Mouse (Mus musculus) MEL (cell line): ENCODE results near the gene Pdik1l. TPM values are rescaled to one million over a fixed set of nuclear protein-coding genes. Genes with fewer than 3 reads are reported as not detected.

Source experiments
- DNase-seq: peaks from one replicate; pipeline ENCODE4 v3.0.0; 2011; ENCODE audit warnings: low read depth, low spot score
- H3K27ac ChIP-seq: 2 replicates; pipeline ENCODE4 v1.5.1; 2012; ENCODE audit warnings: low read depth, mild to moderate bottlenecking, control low read depth, low read length, moderate library complexity; ENCODE audit not compliant: control insufficient read depth
- H3K27me3 ChIP-seq, 2 experiments: fragments of 150-350 bp in 1 of 2; sonication (generic) in 1 of 2; 2 replicates each; pipeline ENCODE4 v1.6.1; 2012; ENCODE audit warnings: low read length in 2 of 2, mild to moderate bottlenecking in 2 of 2, improper control_type of control experiment in 1 of 2, moderate library complexity in 1 of 2; ENCODE audit not compliant: insufficient read depth in 2 of 2, control insufficient read depth in 1 of 2
- H3K36me3 ChIP-seq, 2 experiments: 2 replicates each; pipeline ENCODE4 v1.6.1; 2012 to 2014; ENCODE audit warnings: low read length in 2 of 2, improper control_type of control experiment in 1 of 2, inconsistent platforms in 1 of 2, mild to moderate bottlenecking in 1 of 2; ENCODE audit not compliant: insufficient read depth in 2 of 2, control insufficient read depth in 1 of 2
- H3K4me1 ChIP-seq, 2 experiments: fragments of 150-350 bp in 1 of 2; sonication (generic) in 1 of 2; 2 replicates each; pipeline ENCODE4 v1.6.1; 2012; ENCODE audit warnings: low read length in 2 of 2, improper control_type of control experiment in 1 of 2, mild to moderate bottlenecking in 1 of 2; ENCODE audit not compliant: insufficient read depth in 2 of 2, control insufficient read depth in 1 of 2
- H3K4me3 ChIP-seq, 2 experiments: fragments of 150-350 bp in 1 of 2; sonication (generic) in 1 of 2; 2 replicates each; pipeline ENCODE4 v1.5.1; 2012; ENCODE audit warnings: low read depth in 2 of 2, low read length in 2 of 2, mild to moderate bottlenecking in 2 of 2, moderate library complexity in 2 of 2, control low read depth in 1 of 2, improper control_type of control experiment in 1 of 2; ENCODE audit not compliant: control insufficient read depth in 1 of 2, insufficient read depth in 1 of 2
- H3K79me2 ChIP-seq: 2 replicates; pipeline ENCODE4 v1.6.1; 2012; ENCODE audit warnings: mild to moderate bottlenecking, low read length, moderate library complexity; ENCODE audit not compliant: control insufficient read depth, poor library complexity, insufficient read depth
- H3K9ac ChIP-seq: 2 replicates; pipeline ENCODE4 v1.6.1; 2012; ENCODE audit warnings: low read depth, mild to moderate bottlenecking, control low read depth, low read length, moderate library complexity; ENCODE audit not compliant: control insufficient read depth, poor library complexity, severe bottlenecking
- H3K9me3 ChIP-seq: fragments of 150-350 bp; sonication (generic); replicated peaks from 2 replicates; pipeline ENCODE4 v1.6.1; 2012; ENCODE audit warnings: mild to moderate bottlenecking, low read length, improper control_type of control experiment, moderate library complexity; ENCODE audit not compliant: insufficient read depth
- BHLHE40 ChIP-seq: IDR thresholded peaks from 2 replicates; pipeline ENCODE4 v1.6.1; 2012; ENCODE audit warnings: low read depth, mild to moderate bottlenecking, inconsistent platforms, low read length, improper control_type of control experiment, borderline replicate concordance
- CTCF ChIP-seq, 3 experiments: IDR thresholded peaks in 2 of 3; conservative IDR thresholded peaks in 1 of 3; 2 replicates each; pipeline ENCODE4 v1.5.1; 2011 to 2012; ENCODE audit warnings: low read length in 3 of 3, low read depth in 2 of 3, mild to moderate bottlenecking in 2 of 3, improper control_type of control experiment in 1 of 3, inconsistent platforms in 1 of 3, mixed read lengths in 1 of 3, moderate library complexity in 1 of 3; ENCODE audit not compliant: control insufficient read depth in 1 of 3, insufficient read depth in 1 of 3, poor library complexity in 1 of 3, severe bottlenecking in 1 of 3
- E2F4 ChIP-seq: IDR thresholded peaks from 2 replicates; pipeline ENCODE4 v1.6.1; 2011; ENCODE audit warnings: low read depth, low read length, improper control_type of control experiment, borderline replicate concordance
- ELF1 ChIP-seq: IDR thresholded peaks from 2 replicates; pipeline ENCODE4 v1.6.1; 2014; ENCODE audit warnings: low read depth, mild to moderate bottlenecking, inconsistent platforms, low read length, improper control_type of control experiment, moderate library complexity
- JUND ChIP-seq: IDR thresholded peaks from 2 replicates; pipeline ENCODE4 v1.6.1; 2011; ENCODE audit warnings: low read depth, mild to moderate bottlenecking, improper control_type of control experiment, low read length
- KAT2A ChIP-seq: conservative IDR thresholded peaks from 2 replicates; pipeline ENCODE4 v1.6.1; 2012; ENCODE audit warnings: low read depth, low read length, improper control_type of control experiment, inconsistent platforms
- MAX ChIP-seq: IDR thresholded peaks from 2 replicates; pipeline ENCODE4 v1.6.1; 2011; ENCODE audit warnings: low read length, improper control_type of control experiment
- MAZ ChIP-seq: IDR thresholded peaks from 2 replicates; pipeline ENCODE4 v1.6.1; 2012; ENCODE audit warnings: low read depth, mild to moderate bottlenecking, inconsistent platforms, low read length, improper control_type of control experiment
- MEF2A ChIP-seq: IDR thresholded peaks from 2 replicates; pipeline ENCODE4 v1.6.1; 2014; ENCODE audit warnings: low read depth, mild to moderate bottlenecking, inconsistent platforms, low read length, improper control_type of control experiment; ENCODE audit not compliant: poor library complexity, insufficient replicate concordance, severe bottlenecking; ENCODE audit errors: extremely low read depth
- MYC ChIP-seq: IDR thresholded peaks from 2 replicates; pipeline ENCODE4 v1.6.1; 2011; ENCODE audit warnings: low read depth, mild to moderate bottlenecking, low read length, improper control_type of control experiment, moderate library complexity
- NRF1 ChIP-seq: IDR thresholded peaks from 2 replicates; pipeline ENCODE4 v1.6.1; 2014; ENCODE audit warnings: low read depth, mild to moderate bottlenecking, inconsistent platforms, low read length, improper control_type of control experiment, moderate library complexity; ENCODE audit not compliant: poor library complexity, insufficient read depth, severe bottlenecking
- POLR2A ChIP-seq, 2 experiments: IDR thresholded peaks; 2 replicates each; pipeline ENCODE4 v1.6.1; 2011 to 2012; ENCODE audit warnings: low read length in 2 of 2, mild to moderate bottlenecking in 2 of 2, control low read depth in 1 of 2, improper control_type of control experiment in 1 of 2, low read depth in 1 of 2, moderate library complexity in 1 of 2; ENCODE audit not compliant: control insufficient read depth in 1 of 2, insufficient read depth in 1 of 2, poor library complexity in 1 of 2
- POLR2AphosphoS2 ChIP-seq: IDR thresholded peaks from 2 replicates; pipeline ENCODE4 v1.6.1; 2011; ENCODE audit warnings: low read length, improper control_type of control experiment
- RAD21 ChIP-seq: IDR thresholded peaks from 2 replicates; pipeline ENCODE4 v1.6.1; 2011; ENCODE audit warnings: mild to moderate bottlenecking, low read depth, low read length, improper control_type of control experiment
- SIN3A ChIP-seq: IDR thresholded peaks from 2 replicates; pipeline ENCODE4 v1.6.1; 2012; ENCODE audit warnings: low read length, improper control_type of control experiment, inconsistent platforms
- SMC3 ChIP-seq: IDR thresholded peaks from 2 replicates; pipeline ENCODE4 v1.6.1; 2011; ENCODE audit warnings: low read depth, low read length, improper control_type of control experiment
- TBP ChIP-seq: IDR thresholded peaks from 2 replicates; pipeline ENCODE4 v1.8.0; 2011; ENCODE audit warnings: low read depth, low read length, improper control_type of control experiment
- TCF12 ChIP-seq: IDR thresholded peaks from 2 replicates; pipeline ENCODE4 v1.6.1; 2014; ENCODE audit warnings: low read depth, mild to moderate bottlenecking, inconsistent platforms, low read length, improper control_type of control experiment, moderate library complexity
- USF1 ChIP-seq: IDR thresholded peaks from 2 replicates; pipeline ENCODE4 v1.6.1; 2014; ENCODE audit warnings: low read depth, mild to moderate bottlenecking, inconsistent platforms, low read length, improper control_type of control experiment, moderate library complexity
- USF2 ChIP-seq, 2 experiments: IDR thresholded peaks; 2 replicates each; pipeline ENCODE4 v1.6.1; 2011 to 2012; ENCODE audit warnings: improper control_type of control experiment in 2 of 2, low read length in 2 of 2, borderline replicate concordance in 1 of 2, inconsistent platforms in 1 of 2, low read depth in 1 of 2, mild to moderate bottlenecking in 1 of 2; ENCODE audit not compliant: insufficient read depth in 1 of 2
- ZC3H11A ChIP-seq: IDR thresholded peaks from 2 replicates; pipeline ENCODE4 v1.6.1; 2012; ENCODE audit warnings: low read depth, mild to moderate bottlenecking, inconsistent platforms, low read length, improper control_type of control experiment
- ZMIZ1 ChIP-seq: IDR thresholded peaks from 2 replicates; pipeline ENCODE4 v1.6.1; 2012; ENCODE audit warnings: low read depth, mild to moderate bottlenecking, inconsistent platforms, low read length, improper control_type of control experiment, moderate library complexity
- ZNF384 ChIP-seq: IDR thresholded peaks from 2 replicates; pipeline ENCODE4 v1.6.1; 2012; ENCODE audit warnings: low read depth, mild to moderate bottlenecking, inconsistent platforms, low read length, improper control_type of control experiment
- polyA plus RNA-seq, 2 experiments: library from polyadenylated mRNA; stranded (reverse) in 1 of 2; unstranded in 1 of 2; fragments of >175 nt in 1 of 2; fragments of >200 nt in 1 of 2; gene quantifications; 2 replicates each; pipeline versions ENCODE4 v1.2.1 to v1.2.4; 2012; ENCODE audit warnings: low replicate concordance in 2 of 2, low read depth in 1 of 2; ENCODE audit not compliant: insufficient read length in 2 of 2, insufficient read depth in 1 of 2, missing spikeins in 1 of 2
- total RNA-seq: library from RNA; depleted of rRNA; stranded (reverse); fragments of 300-350 nt; gene quantifications from 2 replicates; pipeline ENCODE4 v1.2.3, GENCODE M21; 2012

The Pdik1l gene
- total and polyA plus RNA-seq, 3 experiments: 11.7 to 32.1 (median 13.0) TPM

DNA sequence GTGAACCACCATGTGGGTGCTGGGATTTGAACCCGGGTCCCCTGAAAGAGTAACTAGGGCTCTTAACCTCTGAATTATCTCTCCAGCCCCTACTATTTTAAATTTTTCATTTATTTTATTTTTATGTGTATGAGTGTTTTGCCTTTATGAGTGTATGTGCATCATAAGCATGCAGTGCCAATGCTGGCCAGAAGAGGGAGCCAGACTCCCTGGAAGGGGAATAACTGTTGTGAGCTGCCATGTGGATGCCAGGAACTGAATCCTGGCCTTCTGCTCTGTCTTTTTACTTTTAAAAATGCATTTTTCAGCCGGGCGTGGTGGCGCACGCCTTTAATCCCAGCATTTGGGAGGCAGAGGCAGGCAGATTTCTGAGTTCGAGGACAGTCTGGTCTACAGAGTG lies 25.2 kb upstream of the Pdik1l start:
- Histone ChIP-seq H3K27me3 (peaks cover 0 to 3% of the 10 kb centered on the region in 2 experiments; a peak in 1 of 4 replicates), H3K9me3 (no peaks in the 10 kb centered on the region), H3K27ac (no peak overlapping the region), H3K4me3 (no peak overlapping the region), H3K4me1 (no peaks in the 10 kb centered on the region), H3K9ac (no peak overlapping the region), H3K79me2 (no peaks in the 10 kb centered on the region), H3K36me3 (no peaks in the 10 kb centered on the region)
- TF ChIP-seq E2F4 (no peak), CTCF (IDR thresholded peaks at IDR 0.05 in 2 of 3, conservative IDR thresholded peaks at IDR 0.05 in 1 of 3; ENCODE audit: control insufficient read depth in 1 of 3, insufficient read depth in 1 of 3, low read depth in 2 of 3, low read length in 3 of 3, poor library complexity in 1 of 3, severe bottlenecking in 1 of 3) (peak; percentile 46 to 55 (median 54)), ZNF384 (no peak), ZC3H11A (peak; percentile 14; the same call in 1 of the 2 replicates), RAD21 (peak; percentile 44), SMC3 (peak; percentile 41)
- DNase-seq: peak; percentile 53

DNA sequence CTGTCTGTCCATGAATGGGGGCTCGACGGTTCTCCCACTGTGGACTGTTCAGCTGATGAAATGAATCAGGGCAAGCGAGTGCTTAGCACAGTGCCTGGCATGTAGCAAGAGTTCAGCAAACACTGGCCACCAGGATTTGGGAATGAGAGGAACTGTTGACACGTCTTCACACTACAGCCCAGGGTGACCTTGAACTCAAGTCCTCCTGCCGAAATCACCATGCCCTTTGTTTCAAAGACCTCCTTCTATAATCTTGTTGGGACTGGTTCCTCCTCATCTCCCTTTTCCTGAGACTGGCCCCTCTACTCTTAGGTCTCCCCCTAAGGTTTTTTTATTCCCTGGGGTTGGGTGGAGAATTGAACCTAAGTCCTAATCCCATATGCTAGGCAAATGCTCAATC lies 24.6 kb upstream of the Pdik1l start:
- H3K36me3 ChIP-seq: no peaks in the 10 kb centered on the region
- peaks cover 0 to 1% of the 10 kb centered on the region in 2 experiments; a peak in 1 of 4 replicates for H3K27me3 ChIP-seq
- no peaks in the 10 kb centered on the region for H3K4me1 ChIP-seq
- H3K79me2 ChIP-seq: no peaks in the 10 kb centered on the region
- no peak overlapping the region for H3K4me3 ChIP-seq
- TF ChIP-seq BHLHE40 (no peak), POLR2AphosphoS2 (no peak), ELF1 (no peak), ZNF384 (no peak), KAT2A (no peak), POLR2A (IDR thresholded peaks at IDR 0.05; ENCODE audit: control insufficient read depth in 1 of 2, insufficient read depth in 1 of 2, low read depth in 1 of 2, low read length in 2 of 2, poor library complexity in 1 of 2) (no peak), MYC (no peak), JUND (no peak), MAZ (no peak), TCF12 (no peak)
- no peak overlapping the region for H3K9ac ChIP-seq
- H3K27ac ChIP-seq: no peak overlapping the region
- DNase-seq: no peak
- H3K9me3 ChIP-seq: no peaks in the 10 kb centered on the region

DNA sequence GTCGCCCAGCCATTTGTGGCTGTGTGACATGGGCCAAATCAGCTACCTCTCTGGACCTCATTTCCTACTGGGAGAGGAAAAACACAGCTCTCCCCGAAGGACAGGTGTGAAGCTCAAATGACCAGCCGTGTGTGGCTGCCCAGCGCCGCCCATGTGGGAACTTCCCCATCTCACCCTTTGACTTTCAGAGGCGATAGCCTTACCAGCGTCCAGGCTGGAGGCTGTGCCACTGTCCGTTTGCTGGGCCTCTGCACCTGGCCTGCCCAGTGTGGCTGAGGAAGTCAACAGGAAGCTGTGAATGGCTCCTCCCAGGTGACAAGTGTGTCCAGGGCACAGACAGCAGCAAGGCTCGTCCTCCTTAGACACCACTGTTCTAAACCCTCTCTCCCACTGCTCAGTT lies 24.1 kb upstream of the Pdik1l start:
- H3K79me2 ChIP-seq: no peaks in the 10 kb centered on the region
- no peak for DNase-seq
- no peak overlapping the region for H3K27ac ChIP-seq
- no peak overlapping the region for H3K9ac ChIP-seq
- no peaks in the 10 kb centered on the region for H3K9me3 ChIP-seq
- no peaks in the 10 kb centered on the region for H3K4me1 ChIP-seq
- TF ChIP-seq TBP (no peak), MAX (no peak), MEF2A (no peak), ZMIZ1 (no peak), POLR2AphosphoS2 (no peak), ELF1 (no peak), USF2 (IDR thresholded peaks at IDR 0.05; ENCODE audit: borderline replicate concordance in 1 of 2, insufficient read depth in 1 of 2, low read depth in 1 of 2, low read length in 2 of 2) (no peak), SMC3 (no peak), SIN3A (no peak), RAD21 (no peak), USF1 (no peak), ZNF384 (no peak), TCF12 (no peak), NRF1 (no peak)
- peaks cover 0 to 1% of the 10 kb centered on the region in 2 experiments; a peak in 1 of 4 replicates for H3K27me3 ChIP-seq
- H3K4me3 ChIP-seq: no peak overlapping the region
- no peaks in the 10 kb centered on the region for H3K36me3 ChIP-seq
